Mouse (Mus musculus) mature B cell (primary cell): ENCODE measurements around the gene Scgb1c1.
"Not testable (repeated sequence)": the region's sequence is repeated elsewhere in the genome, so short reads cannot be mapped to it uniquely, and the experiment has no call there.

Source experiments
- in situ Hi-C: fragments of 300-500 bp; cut with MboI; formaldehyde crosslinking; loops from 2 replicates; pipeline ENCODE4 v1.14.3; 2019

Gene Scgb1c1

DNA sequence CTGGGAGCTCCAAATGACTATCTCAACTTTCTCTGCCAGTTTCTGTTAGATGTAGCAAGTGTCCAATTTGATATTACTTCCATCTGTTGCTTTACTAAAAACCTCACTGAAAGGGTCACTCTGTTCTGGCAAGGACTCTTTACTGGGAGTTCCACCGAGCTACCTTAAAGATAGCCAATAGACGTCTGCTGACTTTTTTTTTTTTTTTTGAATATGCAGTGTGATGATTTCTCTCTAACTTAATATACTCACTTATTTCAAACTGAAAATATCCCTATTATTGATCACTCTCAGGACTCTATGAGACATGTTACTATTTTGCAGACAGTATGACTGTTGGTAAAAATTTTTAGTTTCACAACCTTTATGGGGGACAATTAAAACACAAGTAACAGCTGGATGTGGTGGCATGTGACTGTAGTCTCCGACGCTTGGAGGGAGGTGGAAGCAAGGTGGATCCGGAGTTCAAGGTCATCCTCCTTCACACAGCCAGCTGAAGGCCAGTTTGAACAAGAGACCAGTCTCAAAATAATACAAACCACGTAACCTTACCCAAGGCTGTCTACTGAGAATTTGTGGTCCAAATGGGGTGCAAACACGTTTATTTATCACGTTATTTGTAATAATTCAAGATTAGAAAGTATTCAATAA is 35.6 kb downstream of the Scgb1c1 start:
- in situ Hi-C loops, result no loop called here

DNA sequence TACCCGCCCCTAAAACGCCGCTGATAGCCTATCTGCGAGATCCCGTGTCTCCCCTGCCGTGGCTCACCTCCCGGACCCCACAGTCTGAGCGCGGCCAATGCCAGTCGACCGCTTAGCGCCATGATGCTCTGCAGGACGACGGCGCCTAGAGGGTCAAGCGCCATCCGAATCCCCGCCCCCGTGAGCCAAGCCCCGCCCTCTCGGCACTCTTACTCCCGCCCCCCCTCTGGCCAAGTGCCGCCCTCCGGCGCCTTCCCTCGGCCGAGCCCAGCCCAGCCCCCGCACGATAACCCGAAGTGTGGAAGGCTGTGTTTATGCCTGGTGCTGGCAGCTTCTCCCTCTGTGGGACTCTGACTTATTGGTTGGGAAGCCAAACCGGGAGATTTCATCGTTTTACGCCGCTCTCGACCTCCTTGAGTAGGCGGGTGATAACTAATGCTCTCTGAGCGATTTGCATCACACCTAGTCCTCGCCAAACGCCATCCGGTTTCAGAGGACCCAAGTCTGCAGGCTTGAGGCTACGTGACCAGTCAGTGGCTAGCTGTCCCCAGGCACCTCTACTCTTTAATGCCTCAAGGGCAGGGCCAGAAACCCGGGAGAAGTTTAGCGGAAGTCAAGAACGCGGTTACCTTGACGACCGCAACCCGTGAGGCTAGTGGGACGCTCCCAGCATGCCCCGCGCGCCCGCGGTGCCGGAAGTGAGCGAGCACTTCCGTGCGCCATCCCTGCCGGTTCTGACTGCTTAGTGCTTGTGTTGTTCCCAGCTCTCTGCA is 36.5 kb downstream of the Scgb1c1 start, which contains the start of the genes Psmd13 and Sirt3:
TSS of gene Psmd13 (plus strand) at position 273 of the 773 bp plus-strand sequence.
TSS of gene Sirt3 (minus strand) at position 614 of the 773 bp plus-strand sequence.
- in situ Hi-C loops, result no loop called here

DNA sequence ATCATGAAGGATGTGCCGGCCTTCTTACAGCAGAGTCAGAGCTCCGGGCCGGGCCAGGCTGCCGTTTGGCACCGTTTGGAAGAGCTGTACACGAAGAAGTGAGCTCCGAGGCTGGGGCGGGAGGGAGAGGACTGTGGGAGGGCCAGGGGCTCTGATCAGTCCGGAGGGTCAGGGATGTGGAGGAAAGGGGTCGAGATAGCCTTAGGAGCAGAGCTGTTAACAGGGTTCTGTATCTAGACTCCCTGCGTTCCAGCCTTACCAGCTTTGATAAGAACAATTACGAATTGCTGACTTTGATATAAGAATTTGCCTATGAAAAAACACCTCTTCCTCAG is 37.1 kb downstream of the Scgb1c1 start:
- in situ Hi-C loops, result no loop called here

DNA sequence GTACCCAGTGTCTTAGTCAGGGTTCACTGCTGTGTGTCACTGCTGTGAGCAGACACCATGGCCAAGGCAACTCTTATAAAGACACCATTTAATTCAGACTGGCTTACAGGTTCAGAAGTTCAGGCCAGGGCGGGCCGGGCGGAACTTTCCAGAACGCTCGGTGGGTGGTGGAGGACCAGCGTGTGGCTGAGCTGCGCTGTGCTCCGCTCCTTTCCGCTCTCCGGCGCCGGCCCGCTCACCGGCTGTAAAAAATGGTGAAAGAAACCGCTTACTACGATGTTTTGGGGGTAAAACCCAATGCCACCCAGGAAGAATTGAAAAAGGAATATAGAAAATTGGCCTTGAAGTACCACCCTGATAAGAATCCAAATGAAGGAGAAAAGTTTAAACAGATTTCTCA is 45.3 kb downstream of the Scgb1c1 start:
- in situ Hi-C loops, result not testable (repeated sequence)

DNA sequence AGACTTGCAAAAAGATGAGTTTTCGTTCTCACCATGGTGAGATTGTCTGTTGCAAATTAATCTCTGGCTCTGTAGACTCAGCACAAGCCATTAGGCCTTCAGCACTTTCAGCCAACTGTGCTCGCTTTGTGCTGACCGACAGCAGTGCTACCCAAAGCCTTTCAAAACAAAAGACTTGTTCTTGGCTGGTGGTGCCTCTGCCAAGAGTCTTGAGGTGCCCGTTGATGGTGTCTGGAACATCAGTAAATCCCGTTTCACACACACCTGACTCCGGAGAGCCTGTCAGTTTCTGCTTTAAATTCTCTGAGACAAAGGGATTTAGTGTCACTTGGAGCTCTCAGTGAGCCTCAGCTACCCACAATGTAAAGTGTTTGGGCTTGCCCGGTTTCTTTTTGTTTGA is 48.7 kb downstream of the Scgb1c1 start:
- in situ Hi-C loops, result no loop called here

DNA sequence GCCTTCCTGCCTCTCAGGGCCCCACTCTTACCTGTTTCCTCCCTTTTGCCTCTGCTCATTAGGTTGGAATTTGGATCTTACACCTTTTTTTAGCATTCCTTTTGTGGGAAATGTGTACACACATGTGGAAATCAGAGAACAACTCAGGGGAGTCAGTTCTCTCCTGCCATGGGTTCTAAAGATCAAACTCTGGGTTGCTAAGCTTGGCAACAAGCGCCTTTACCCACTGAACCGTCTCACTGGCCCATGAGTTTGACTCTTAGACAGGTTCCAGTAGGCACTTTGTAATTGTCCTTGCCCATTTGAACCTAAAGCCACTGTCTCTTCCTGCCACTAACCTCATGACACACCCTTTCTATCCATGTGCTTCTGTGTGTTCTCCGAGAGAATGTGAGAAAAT is 49.3 kb downstream of the Scgb1c1 start:
- in situ Hi-C loops, result no loop called here
